Mouse (Mus musculus): ENCODE measurements around the gene Rfx5. TPM values are rescaled to one million over a fixed set of nuclear protein-coding genes. Genes with fewer than 3 reads are reported as not detected.
A peak's percentile ranks its signal among the peaks of the same experiment; 100 is the strongest.

Gene Rfx5
- polyA plus RNA-seq, 1 experiment from 2014 or later, result 1.2 TPM

DNA sequence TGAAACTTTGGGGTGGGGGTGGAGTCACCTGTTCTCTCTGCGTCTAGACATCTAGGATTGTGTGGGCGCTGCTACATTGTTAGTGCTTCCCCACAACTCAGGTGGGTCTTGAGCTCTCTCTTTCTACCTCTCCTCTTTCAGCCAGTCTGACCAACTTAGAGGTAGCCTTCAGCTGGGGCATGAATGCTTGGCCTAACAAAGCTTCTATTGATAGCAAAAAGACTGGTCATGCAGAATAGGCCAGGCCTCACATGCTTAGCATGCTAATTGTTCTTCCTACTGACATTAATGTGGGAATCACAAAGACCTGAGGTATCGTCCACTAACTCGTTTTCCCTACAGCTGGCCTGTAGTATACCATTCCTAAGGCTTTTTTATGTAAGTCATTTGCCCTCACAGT lies 48.7 kb downstream of the Rfx5 start:
- no peak overlapping the region for H3K9ac ChIP-seq (ENCODE audit: low read depth, low read length)
- H3K36me3 ChIP-seq (ENCODE audit: control insufficient read depth, insufficient read depth), result peaks cover 37% of the 10 kb centered on the region
- ATAC-seq (ENCODE audit: low read depth), result no peak
- no peak overlapping the region for H3K4me2 ChIP-seq (ENCODE audit: low read depth, low read length)
- H3K9me3 ChIP-seq (replicated peaks; ENCODE audit: control insufficient read depth, low read length), result no peaks in the 10 kb centered on the region
- H3K4me3 ChIP-seq (ENCODE audit: low read depth, low read length), result no peak overlapping the region
- H3K27me3 ChIP-seq (ENCODE audit: control insufficient read depth, insufficient read depth, low read depth, low read length), result no peaks in the 10 kb centered on the region
- H3K4me1 ChIP-seq (ENCODE audit: control insufficient read depth, low read depth, low read length), result peaks cover 5% of the 10 kb centered on the region
- no peak overlapping the region for H3K27ac ChIP-seq (ENCODE audit: low read length)
- 83% methylated on average over 4 of the region's 4 CpGs for WGBS (ENCODE audit: insufficient replicate concordance)

DNA sequence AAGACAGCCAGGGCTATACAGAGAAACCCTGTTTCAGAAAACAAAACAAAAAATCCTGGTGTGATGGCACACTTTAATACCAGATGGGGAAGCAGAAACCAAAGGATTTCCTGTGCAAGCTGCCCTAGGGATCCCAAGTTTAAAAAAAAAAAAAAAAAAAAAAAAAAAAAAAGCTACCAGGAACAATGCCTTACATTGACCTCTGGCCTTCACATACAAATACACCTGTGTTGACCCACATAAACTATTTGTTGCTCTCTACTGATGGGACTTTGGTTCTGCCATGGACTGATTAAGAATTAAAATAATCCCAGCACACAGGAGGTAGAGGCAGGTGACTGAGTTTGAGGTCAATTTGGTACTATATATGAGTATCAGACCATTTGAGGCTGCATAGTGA lies 49.4 kb downstream of the Rfx5 start:
- Histone ChIP-seq H3K27me3 (ENCODE audit: control insufficient read depth, insufficient read depth, low read depth, low read length) (no peaks in the 10 kb centered on the region), H3K9me3 (replicated peaks; ENCODE audit: control insufficient read depth, low read length) (no peaks in the 10 kb centered on the region), H3K27ac (ENCODE audit: low read length) (no peak overlapping the region), H3K4me1 (ENCODE audit: control insufficient read depth, low read depth, low read length) (peaks cover 5% of the 10 kb centered on the region), H3K9ac (ENCODE audit: low read depth, low read length) (no peak overlapping the region), H3K4me2 (ENCODE audit: low read depth, low read length) (no peak overlapping the region), H3K36me3 (ENCODE audit: control insufficient read depth, insufficient read depth) (peaks cover 37% of the 10 kb centered on the region), H3K4me3 (ENCODE audit: low read depth, low read length) (no peak overlapping the region)
- ATAC-seq (ENCODE audit: low read depth), result no peak

DNA sequence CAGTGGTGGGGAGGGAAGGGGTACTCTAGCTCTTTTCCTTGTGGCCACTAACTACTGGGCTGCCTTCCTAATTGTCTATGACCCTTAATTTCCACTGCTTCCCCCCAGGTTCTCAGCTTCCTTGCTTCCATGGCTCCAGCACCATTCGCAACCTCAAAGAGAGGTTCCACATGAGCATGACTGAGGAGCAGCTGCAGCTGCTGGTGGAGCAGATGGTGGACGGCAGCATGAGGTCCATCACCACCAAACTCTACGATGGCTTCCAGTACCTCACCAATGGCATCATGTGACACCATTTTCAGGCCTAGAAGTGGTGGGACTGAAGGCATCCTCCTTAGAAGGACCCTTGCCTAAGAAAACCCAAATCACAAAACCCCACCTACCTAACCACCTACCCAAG lies 51.8 kb downstream of the Rfx5 start:
- Histone ChIP-seq H3K4me2 (ENCODE audit: low read depth, low read length) (no peak overlapping the region), H3K4me3 (ENCODE audit: low read depth, low read length) (no peak overlapping the region), H3K9me3 (replicated peaks; ENCODE audit: control insufficient read depth, low read length) (no peaks in the 10 kb centered on the region), H3K27me3 (ENCODE audit: control insufficient read depth, insufficient read depth, low read depth, low read length) (no peaks in the 10 kb centered on the region), H3K4me1 (ENCODE audit: control insufficient read depth, low read depth, low read length) (peaks cover 7% of the 10 kb centered on the region), H3K27ac (ENCODE audit: low read length) (no peak overlapping the region), H3K36me3 (ENCODE audit: control insufficient read depth, insufficient read depth) (peaks cover 43% of the 10 kb centered on the region), H3K9ac (ENCODE audit: low read depth, low read length) (no peak overlapping the region)
- no peak for ATAC-seq (ENCODE audit: low read depth)
- WGBS (ENCODE audit: insufficient replicate concordance), result 79% methylated on average over 3 of the region's 3 CpGs

DNA sequence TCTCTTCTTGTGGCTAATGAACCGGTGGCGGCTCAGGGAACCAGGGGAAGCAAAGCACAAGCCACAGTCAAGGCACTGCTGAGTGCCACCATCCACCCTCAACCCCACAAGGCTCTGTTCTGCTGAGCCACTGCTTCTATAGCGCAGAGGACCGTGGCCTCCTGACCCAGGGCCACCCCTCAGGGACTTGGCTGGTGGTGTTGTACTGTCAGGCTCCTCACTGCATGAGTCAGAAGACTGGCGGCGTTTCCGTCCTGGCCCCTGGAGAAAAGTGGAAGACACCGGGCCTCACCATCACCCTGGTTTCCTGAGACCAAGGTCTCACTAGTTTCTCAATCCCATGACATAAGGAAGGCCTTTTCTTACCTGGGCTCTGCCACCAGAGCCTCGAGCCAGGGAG lies 53.8 kb downstream of the Rfx5 start:
- Histone ChIP-seq H3K4me3 (ENCODE audit: low read depth, low read length) (no peak overlapping the region), H3K27ac (ENCODE audit: low read length) (no peak overlapping the region), H3K27me3 (ENCODE audit: control insufficient read depth, insufficient read depth, low read depth, low read length) (no peaks in the 10 kb centered on the region), H3K36me3 (ENCODE audit: control insufficient read depth, insufficient read depth) (peaks cover 50% of the 10 kb centered on the region), H3K9me3 (replicated peaks; ENCODE audit: control insufficient read depth, low read length) (no peaks in the 10 kb centered on the region), H3K9ac (ENCODE audit: low read depth, low read length) (no peak overlapping the region), H3K4me2 (ENCODE audit: low read depth, low read length) (no peak overlapping the region), H3K4me1 (ENCODE audit: control insufficient read depth, low read depth, low read length) (peaks cover 9% of the 10 kb centered on the region)
- WGBS (ENCODE audit: insufficient replicate concordance), result 77% methylated on average over 9 of the region's 9 CpGs
- no peak; the same call in 1 of the 2 replicates for ATAC-seq (ENCODE audit: low read depth)

DNA sequence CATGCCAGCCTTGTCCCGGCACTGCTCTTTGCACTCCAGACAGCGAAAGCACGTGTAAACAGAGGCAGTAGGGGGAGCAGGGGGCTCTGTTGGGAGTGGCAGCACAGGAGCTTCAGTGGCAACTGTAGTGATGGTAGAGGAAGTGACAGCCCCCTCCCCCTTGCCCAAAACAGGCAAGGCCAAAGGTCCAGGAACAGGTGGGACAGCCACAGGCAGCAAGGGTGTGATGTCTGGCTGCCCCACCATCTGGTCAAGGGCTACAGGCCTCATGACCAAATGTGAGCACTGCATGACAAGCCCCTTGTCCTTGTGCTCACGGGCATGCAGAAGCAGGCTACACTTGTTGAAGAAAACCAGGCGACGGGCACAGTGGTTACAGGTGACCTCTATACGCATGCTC lies 56.5 kb downstream of the Rfx5 start:
- peaks cover 43% of the 10 kb centered on the region for H3K36me3 ChIP-seq (ENCODE audit: control insufficient read depth, insufficient read depth)
- no peak for ATAC-seq (ENCODE audit: low read depth)
- no peak overlapping the region for H3K4me3 ChIP-seq (ENCODE audit: low read depth, low read length)
- H3K27me3 ChIP-seq (ENCODE audit: control insufficient read depth, insufficient read depth, low read depth, low read length), result no peaks in the 10 kb centered on the region
- no peak overlapping the region for H3K9ac ChIP-seq (ENCODE audit: low read depth, low read length)
- no peak overlapping the region for H3K27ac ChIP-seq (ENCODE audit: low read length)
- H3K4me1 ChIP-seq (ENCODE audit: control insufficient read depth, low read depth, low read length), result peaks cover 17% of the 10 kb centered on the region
- no peak overlapping the region for H3K4me2 ChIP-seq (ENCODE audit: low read depth, low read length)
- H3K9me3 ChIP-seq (replicated peaks; ENCODE audit: control insufficient read depth, low read length), result no peaks in the 10 kb centered on the region
- WGBS (ENCODE audit: insufficient replicate concordance), result 77% methylated on average over 7 of the region's 7 CpGs

Small RNA genes lying within 50 kb of the gene (microRNA-seq; reads per million reads assigned to microRNA genes)
- 3.2 reads per million, percentile 10 among the genes with 10 or more reads in this experiment for gene Mir7013

Other genes with a start within 250 kb of the Rfx5 start
- 13.0 and 15.6 TPM in 2 replicates for gene Cgn, start 167.6 kb upstream of the Rfx5 start, polyA plus RNA-seq (2015; fragmentation: Nextera tagmentation; extraction: Ambion mirVana)
- gene Pogz, start 116.5 kb upstream of the Rfx5 start, polyA plus RNA-seq (2015; fragmentation: Nextera tagmentation; extraction: Ambion mirVana), result 2.4 and 3.4 TPM in 2 replicates
- 138 and 157 TPM in 2 replicates for gene Psmb4, start 67.1 kb upstream of the Rfx5 start, polyA plus RNA-seq (2015; fragmentation: Nextera tagmentation; extraction: Ambion mirVana)
- 139 and 163 TPM in 2 replicates for gene Selenbp1, start 21.0 kb upstream of the Rfx5 start, polyA plus RNA-seq (2015; fragmentation: Nextera tagmentation; extraction: Ambion mirVana)
- gene Pi4kb, start 20.7 kb downstream of the Rfx5 start, polyA plus RNA-seq (2015; fragmentation: Nextera tagmentation; extraction: Ambion mirVana), result 7.8 and 11.6 TPM in 2 replicates
- gene Zfp687, start 61.4 kb downstream of the Rfx5 start, polyA plus RNA-seq (2015; fragmentation: Nextera tagmentation; extraction: Ambion mirVana), result 6.2 and 6.8 TPM in 2 replicates
- gene Psmd4, start 88.5 kb downstream of the Rfx5 start, polyA plus RNA-seq (2015; fragmentation: Nextera tagmentation; extraction: Ambion mirVana), result 146 and 154 TPM in 2 replicates
- gene Pip5k1a, start 152.9 kb downstream of the Rfx5 start, polyA plus RNA-seq (2015; fragmentation: Nextera tagmentation; extraction: Ambion mirVana), result 8.5 and 8.9 TPM in 2 replicates
- 29.6 and 33.4 TPM in 2 replicates for gene Vps72, start 156.9 kb downstream of the Rfx5 start, polyA plus RNA-seq (2015; fragmentation: Nextera tagmentation; extraction: Ambion mirVana)
- 0.83 and 1.2 TPM in 2 replicates for gene Tmod4, start 170.4 kb downstream of the Rfx5 start, polyA plus RNA-seq (2015; fragmentation: Nextera tagmentation; extraction: Ambion mirVana)
- gene Scnm1, start 179.9 kb downstream of the Rfx5 start, polyA plus RNA-seq (2015; fragmentation: Nextera tagmentation; extraction: Ambion mirVana), result 24.7 and 25.5 TPM in 2 replicates
- gene Lysmd1, start 180.0 kb downstream of the Rfx5 start, polyA plus RNA-seq (2015; fragmentation: Nextera tagmentation; extraction: Ambion mirVana), result 7.5 and 7.8 TPM in 2 replicates
- 9.3 and 9.6 TPM in 2 replicates for gene Tnfaip8l2, start 188.3 kb downstream of the Rfx5 start, polyA plus RNA-seq (2015; fragmentation: Nextera tagmentation; extraction: Ambion mirVana)
- gene Sema6c, start 206.4 kb downstream of the Rfx5 start, polyA plus RNA-seq (2015; fragmentation: Nextera tagmentation; extraction: Ambion mirVana), result 0.19 and 0.20 TPM in 2 replicates

Data from liver, embryonic 16.5 days (tissue).